Mouse (Mus musculus) stomach, postnatal 0 days (tissue): Measurements from ENCODE around the gene Patz1. TPM values are rescaled to one million over a fixed set of nuclear protein-coding genes. Genes with fewer than 3 reads are reported as not detected.

Experiments
- ATAC-seq: fragments of 200-750 bp; cut with Nextera tagmentation; 2 replicates; pipeline ENCODE4 v1.8.0; 2017; ENCODE audit not compliant: low FRiP score, low TSS enrichment
- DNase-seq: peaks from one replicate; pipeline ENCODE4 v3.0.0-alpha.2; 2016; ENCODE audit warnings: low spot score
- H3K27ac ChIP-seq: fragments of 300-500 bp; sonication (generic); replicated peaks from 2 replicates; pipeline ENCODE4 v1.5.1; 2014; ENCODE audit warnings: mild to moderate bottlenecking, control low read depth
- H3K27me3 ChIP-seq: fragments of 300-500 bp; sonication (generic); 2 replicates; pipeline ENCODE4 v1.6.1; 2014; ENCODE audit warnings: low read length; ENCODE audit not compliant: control insufficient read depth, insufficient read depth
- H3K36me3 ChIP-seq: fragments of 300-500 bp; sonication (generic); 2 replicates; pipeline ENCODE4 v1.6.1; 2014; ENCODE audit warnings: low read length, mixed read lengths; ENCODE audit not compliant: control insufficient read depth, insufficient read depth
- H3K4me1 ChIP-seq: fragments of 300-500 bp; sonication (generic); replicated peaks from 2 replicates; pipeline ENCODE4 v1.6.1; 2014; ENCODE audit warnings: antibody characterized with exemption; ENCODE audit not compliant: control insufficient read depth, insufficient read depth
- H3K4me2 ChIP-seq: fragments of 300-500 bp; sonication (generic); replicated peaks from 2 replicates; pipeline ENCODE4 v1.6.1; 2014; ENCODE audit warnings: low read depth, mild to moderate bottlenecking, control low read depth, moderate library complexity
- H3K4me3 ChIP-seq: fragments of 300-500 bp; sonication (generic); 2 replicates; pipeline ENCODE4 v1.5.1; 2014; ENCODE audit warnings: low read depth, low read length, control low read depth
- H3K9ac ChIP-seq: fragments of 300-500 bp; sonication (generic); 2 replicates; pipeline ENCODE4 v1.6.1; 2014; ENCODE audit warnings: mild to moderate bottlenecking, low read length, control low read depth, mixed read lengths
- H3K9me3 ChIP-seq: fragments of 300-500 bp; sonication (generic); 2 replicates; pipeline ENCODE4 v1.6.1; 2016; ENCODE audit warnings: low read length; ENCODE audit not compliant: control insufficient read depth
- CTCF ChIP-seq: IDR thresholded peaks from 2 replicates; pipeline ENCODE4 v1.5.1; 2016; ENCODE audit warnings: antibody characterized with exemption, low read depth, mild to moderate bottlenecking, moderate library complexity
- EP300 ChIP-seq: optimal IDR thresholded peaks from 2 replicates; pipeline ENCODE3; 2016; ENCODE audit warnings: antibody characterized with exemption
- WGBS: fragments of 180-500 bp; shearing (Covaris S2); extraction: QIAGEN DNeasy Blood & Tissue Kit; methylation state at CpG from one replicate; pipeline ENCODE4 v1.1.7; 2014; 5-methylcytosine and 5-hydroxymethylcytosine counted together
- polyA plus RNA-seq: library from polyadenylated mRNA; unstranded; fragments of >200 nt; fragmentation: Nextera tagmentation; extraction: Ambion mirVana; gene quantifications from 2 replicates; pipeline ENCODE4 v1.2.1, GENCODE M21; 2015

Patz1 gene
- polyA plus RNA-seq, 1 experiment from 2014 or later = 12.2 TPM

GRCm38 (mm10) chr11:3265291-3266078 is 23.2 kb upstream of the Patz1 start:
- peaks cover 6% of the 10 kb centered on the region; the same call in 1 of the 2 replicates for H3K36me3 ChIP-seq
- WGBS = under 1% methylated on average over 26 of the region's 26 CpGs
- H3K9ac ChIP-seq = peak overlapping the region; percentile 100
- TF ChIP-seq CTCF (no peak), EP300 (no peak)
- peak overlapping the region; percentile 97 for H3K27ac ChIP-seq
- no peaks in the 10 kb centered on the region for H3K9me3 ChIP-seq
- no peaks in the 10 kb centered on the region for H3K27me3 ChIP-seq
- ATAC-seq (peak; percentile 19), DNase-seq (no peak)
- H3K4me2 ChIP-seq = peak overlapping the region; percentile 74
- H3K4me1 ChIP-seq = 0 out of 2 replicates have a peak, but pooled peaks cover 3% of the 10 kb centered on the region
- peak overlapping the region; percentile 96 for H3K4me3 ChIP-seq

- peak; percentile 99 for ATAC-seq
- Histone ChIP-seq H3K36me3 (peaks cover 6% of the 10 kb centered on the region; the same call in 1 of the 2 replicates), H3K4me2 (peak within 1 kb of the TSS; percentile 74), H3K4me1 (0 out of 2 replicates have a peak, but pooled peaks cover 3% of the 10 kb centered on the region), H3K9ac (peak within 1 kb of the TSS; percentile 100), H3K4me3 (peak within 1 kb of the TSS; percentile 96), H3K27ac (peak within 1 kb of the TSS; percentile 97), H3K27me3 (no peaks in the 10 kb centered on the region), H3K9me3 (no peaks in the 10 kb centered on the region)
- DNase-seq = peak; percentile 95
- WGBS = under 1% methylated on average over 41 of the region's 72 CpGs
- TF ChIP-seq CTCF (no peak), EP300 (peak; percentile 77)
Observed at GRCm38 (mm10) chr11:3266079-3266685, 22.5 kb upstream of the Patz1 start, which contains the start of gene Drg1. Drg1 (minus strand) TSS chr11:3266415.

GRCm38 (mm10) chr11:3267133-3267532 is 21.5 kb upstream of the Patz1 start:
- Histone ChIP-seq H3K9ac (peak overlapping the region; percentile 100; the same call in 1 of the 2 replicates), H3K36me3 (no peaks in the 10 kb centered on the region), H3K4me3 (peak overlapping the region; percentile 96), H3K27me3 (no peaks in the 10 kb centered on the region), H3K9me3 (no peaks in the 10 kb centered on the region), H3K27ac (no peak overlapping the region), H3K4me1 (0 out of 2 replicates have a peak, but pooled peaks cover 3% of the 10 kb centered on the region), H3K4me2 (peak overlapping the region; percentile 74)
- TF ChIP-seq CTCF (no peak), EP300 (no peak)
- ATAC-seq = no peak
- WGBS = 46% methylated on average over 7 of the region's 7 CpGs
- DNase-seq = no peak

GRCm38 (mm10) chr11:3269241-3269640 is 19.4 kb upstream of the Patz1 start:
- Histone ChIP-seq H3K4me1 (0 out of 2 replicates have a peak, but pooled peaks cover 3% of the 10 kb centered on the region), H3K4me2 (no peak overlapping the region), H3K9ac (no peak overlapping the region), H3K27ac (no peak overlapping the region), H3K4me3 (no peak overlapping the region), H3K27me3 (no peaks in the 10 kb centered on the region), H3K9me3 (no peaks in the 10 kb centered on the region), H3K36me3 (no peaks in the 10 kb centered on the region)
- WGBS = 33% methylated on average over 4 of the region's 4 CpGs
- ATAC-seq = no peak
- DNase-seq = no peak
- no peak for TF ChIP-seq CTCF
- TF ChIP-seq EP300 = no peak

- ATAC-seq = no peak
- H3K27ac ChIP-seq = no peak overlapping the region
- H3K9me3 ChIP-seq = no peaks in the 10 kb centered on the region
- DNase-seq = no peak
- no peaks in the 10 kb centered on the region for H3K36me3 ChIP-seq
- no peak overlapping the region for H3K4me3 ChIP-seq
- H3K4me1 ChIP-seq = no peaks in the 10 kb centered on the region
- 63% methylated on average over 5 of the region's 5 CpGs for WGBS
- H3K9ac ChIP-seq = no peak overlapping the region
- H3K27me3 ChIP-seq = no peaks in the 10 kb centered on the region
- TF ChIP-seq CTCF (no peak), EP300 (no peak)
- H3K4me2 ChIP-seq = no peak overlapping the region
Observed at GRCm38 (mm10) chr11:3278351-3278750, 10.3 kb upstream of the Patz1 start.
